In genomic region chr7:100645147-100645546, GRCm38 (mm10) we compare ENCODE assay signal across 9 mouse cellular contexts. TPM values are rescaled to one million over a fixed set of nuclear protein-coding genes. Genes with fewer than 3 reads are reported as not detected.
DNase-seq lines count a peak whose midpoint lies in the region; ATAC-seq and TF ChIP-seq lines count a peak whose summit lies in the region.
"Had no signal": no experiment of that assay in that cellular context is flagged by ENCODE, and none has a peak within 500 bp of the region (broad histone marks: within the 10 kb centered on the region; RNA-seq: fewer than 3 reads in every experiment).

No protein-coding gene starts in this region.

- H3K27me3 ChIP-seq in liver, adult 2 months (ENCODE audit: control insufficient read depth, insufficient read depth, low read length): no peaks in the 10 kb centered on the region
- no peaks in the 10 kb centered on the region for H3K27me3 ChIP-seq in neural tube, embryonic 15.5 days (replicated peaks)
- H3K27me3 ChIP-seq: lung, embryonic 15.5 days had no signal

- H3K27ac ChIP-seq in liver, adult 2 months (replicated peaks; ENCODE audit: insufficient read depth, low read depth, low read length): no peak overlapping the region
- H3K27ac ChIP-seq in neural tube, embryonic 15.5 days (replicated peaks): no peak overlapping the region
- H3K27ac ChIP-seq: lung, embryonic 15.5 days had no signal

- intact Hi-C loops in gastrocnemius, postnatal 14 days (cut with DNase I; ENCODE audit: low total_unique reads): no loop called here

- H3K9me3 ChIP-seq in neural tube, embryonic 15.5 days (replicated peaks): no peaks in the 10 kb centered on the region
- H3K9me3 ChIP-seq: lung, embryonic 15.5 days had no signal

- TF ChIP-seq CTCF in liver, adult 2 months (IDR thresholded peaks at IDR 0.05; ENCODE audit: low read depth, low read length): peak; percentile 15; the same call in 1 of the 2 replicates

- WGBS in liver, adult 2 months: 43% methylated on average over 3 of the region's 3 CpGs
- 41% methylated on average over 3 of the region's 3 CpGs for WGBS in neural tube, embryonic 15.5 days

- no peaks in the 10 kb centered on the region for H3K79me2 ChIP-seq in liver, adult 2 months (ENCODE audit: control insufficient read depth, insufficient read depth, low read length)

- peak; percentile 32; the same call in 1 of the 2 replicates for ATAC-seq in neural tube, embryonic 15.5 days (ENCODE audit: low FRiP score)
- ATAC-seq in megakaryocyte, adult 5-6 weeks (ENCODE audit: poor library complexity, severe bottlenecking): no peak

- TF ChIP-seq POLR2A in liver, adult 2 months (IDR thresholded peaks at IDR 0.05; ENCODE audit: extremely low read depth, insufficient read depth, low read length): no peak

- no peak overlapping the region for H3K9ac ChIP-seq in liver, adult 2 months (ENCODE audit: low read depth, low read length)
- no peak overlapping the region for H3K9ac ChIP-seq in neural tube, embryonic 15.5 days (replicated peaks)
- H3K9ac ChIP-seq: lung, embryonic 15.5 days had no signal

- no peaks in the 10 kb centered on the region; the same call in 1 of the 2 replicates for H3K4me1 ChIP-seq in liver, adult 2 months (ENCODE audit: control insufficient read depth, insufficient read depth, low read length)
- H3K4me1 ChIP-seq in neural tube, embryonic 15.5 days: no peaks in the 10 kb centered on the region

- no peak overlapping the region for H3K4me3 ChIP-seq in liver, adult 2 months (ENCODE audit: insufficient read depth, low read depth, low read length)
- no peak overlapping the region for H3K4me3 ChIP-seq in neural tube, embryonic 15.5 days (replicated peaks)
- H3K4me3 ChIP-seq: lung, embryonic 15.5 days had no signal

- H3K4me2 ChIP-seq in neural tube, embryonic 15.5 days: no peak overlapping the region
- H3K4me2 ChIP-seq: lung, embryonic 15.5 days had no signal

- H3K36me3 ChIP-seq in liver, adult 2 months (ENCODE audit: control insufficient read depth, insufficient read depth, low read length): peaks cover 8% of the 10 kb centered on the region
- peaks cover 13% of the 10 kb centered on the region for H3K36me3 ChIP-seq in neural tube, embryonic 15.5 days

- DNase-seq in ES-CJ7 (ENCODE audit: low read depth, low spot score) (peak; percentile 73), ZHBTc4 (ENCODE audit: low read depth, low spot score) (peak; percentile 84)
- DNase-seq in cerebellum, postnatal 36 days: peak; percentile 56 to 63
- peak; percentile 62 for DNase-seq in gastrocnemius, postnatal 14 days
- peak; percentile 75 for DNase-seq in kidney, postnatal 14 days
- DNase-seq in liver, adult 2 months (ENCODE audit: extremely low read depth, low read depth, low spot score): peak; percentile 37

RNA-seq across cellular contexts. Expression of gene Plekhb1, which starts 17.1 kb away (rescaled TPM):
- total RNA-seq in gastrocnemius, postnatal 14 days (2021): 10 to 100 TPM; 14.6 to 30.6 TPM
- total RNA-seq in liver, adult 2 months (2014; rRNA removed): 10.4 and 22.3 TPM in 2 replicates
- 37.6 and 41.4 TPM in 2 replicates for polyA plus RNA-seq in liver, adult 2 months (2012; rRNA removed)
- polyA plus RNA-seq in neural tube, embryonic 15.5 days (2015; fragmentation: Nextera tagmentation; extraction: Ambion mirVana): 31.0 and 33.9 TPM in 2 replicates
- total RNA-seq in megakaryocyte, adult 5-6 weeks (2015): not detected in 2 replicates
- not detected in 2 replicates for total RNA-seq in megakaryocyte, adult 5-6 weeks (2017)

RNA-seq across cellular contexts. Expression of gene Mrpl48, which starts 37.0 kb away (rescaled TPM):
- total RNA-seq in gastrocnemius, postnatal 14 days (2021): 10 to 100 TPM; 74.4 to 77.5 TPM
- total RNA-seq in liver, adult 2 months (2014; rRNA removed): 24.6 and 29.1 TPM in 2 replicates
- 9.4 and 9.5 TPM in 2 replicates for polyA plus RNA-seq in liver, adult 2 months (2012; rRNA removed)
- 82.6 and 85.3 TPM in 2 replicates for polyA plus RNA-seq in neural tube, embryonic 15.5 days (2015; fragmentation: Nextera tagmentation; extraction: Ambion mirVana)
- total RNA-seq in megakaryocyte, adult 5-6 weeks (2015): 49.4 and 54.0 TPM in 2 replicates
- 62.2 and 83.3 TPM in 2 replicates for total RNA-seq in megakaryocyte, adult 5-6 weeks (2017)

RNA-seq across cellular contexts. Expression of gene Rab6a, which starts 37.9 kb away (rescaled TPM):
- 10 to 100 TPM; 56.3 to 59.5 TPM for total RNA-seq in gastrocnemius, postnatal 14 days (2021)
- total RNA-seq in liver, adult 2 months (2014; rRNA removed): 30.4 and 33.0 TPM in 2 replicates
- 13.2 and 13.5 TPM in 2 replicates for polyA plus RNA-seq in liver, adult 2 months (2012; rRNA removed)
- 253 and 287 TPM in 2 replicates for polyA plus RNA-seq in neural tube, embryonic 15.5 days (2015; fragmentation: Nextera tagmentation; extraction: Ambion mirVana)
- total RNA-seq in megakaryocyte, adult 5-6 weeks (2015): 102 and 106 TPM in 2 replicates
- 87.5 and 100 TPM in 2 replicates for total RNA-seq in megakaryocyte, adult 5-6 weeks (2017)

Comparison
In these comparisons a context has a peak if more than half of its experiments do, and no peak if none do; other contexts are left out.
1. RNA of gene Plekhb1, which starts 17.1 kb away (total RNA-seq): 14.6 to 30.6 TPM in gastrocnemius, postnatal 14 days and 10.4 to 22.3 TPM in liver, adult 2 months; not detected in megakaryocyte, adult 5-6 weeks; every median in the first group is over 10 times any median in the second.
2. Peak in every context shown above with its lines, with median percentiles within 50 percentile points of each other: DNase-seq.